Mouse (Mus musculus) heart, postnatal 14 days (tissue): ENCODE data around the gene Scly. TPM values are rescaled to one million over a fixed set of nuclear protein-coding genes. Genes with fewer than 3 reads are reported as not detected.

Experiments
- DNase-seq, 2 experiments: peaks; one replicate each; pipeline ENCODE4 v3.0.0; 2021 to 2022
- intact Hi-C: fragments of 180-260 bp; cut with DNase I; formaldehyde crosslinking; loops from one replicate; pipeline ENCODE4 v1.15.1; 2025
- total RNA-seq, 2 experiments: library from RNA; stranded (reverse); gene quantifications; 2 replicates each; pipeline ENCODE4 v1.2.3; 2021

The Scly gene
- total RNA-seq, 2 experiments from 2014 or later, result 11.4 to 15.6 TPM

- intact Hi-C loops, result loop anchor here (2.0 kb wide), 1 partner anchor 48 kb away; the partner anchor contains the start of gene Ube2f
- no peak for DNase-seq
Measured at GRCm38 (mm10) chr1:91299026-91299706, 1.0 kb downstream of the Scly start.

- DNase-seq, result peak; percentile 56 to 60
- intact Hi-C loops, result loop anchor here (2.0 kb wide), 1 partner anchor 49 kb away; the partner anchor contains the start of gene Ube2f
Measured at GRCm38 (mm10) chr1:91299707-91300426, 1.7 kb downstream of the Scly start.

GRCm38 (mm10) chr1:91301206-91301920 lies 3.2 kb downstream of the Scly start:
- DNase-seq, result no peak
- intact Hi-C loops, result no loop called here

- no peak for DNase-seq
- intact Hi-C loops, result no loop called here
Measured at GRCm38 (mm10) chr1:91302021-91302420, 3.9 kb downstream of the Scly start.

GRCm38 (mm10) chr1:91304621-91305020 lies 6.5 kb downstream of the Scly start:
- intact Hi-C loops, result no loop called here
- no peak for DNase-seq

GRCm38 (mm10) chr1:91309366-91310085 lies 11.4 kb downstream of the Scly start:
- intact Hi-C loops, result no loop called here
- no peak for DNase-seq

GRCm38 (mm10) chr1:91312273-91312672 lies 14.1 kb downstream of the Scly start:
- no peak for DNase-seq
- intact Hi-C loops, result no loop called here

- intact Hi-C loops, result no loop called here
- peak in 1 of 2 experiments; percentile 42 for DNase-seq
Measured at GRCm38 (mm10) chr1:91313251-91313650, 15.1 kb downstream of the Scly start.

- no peak for DNase-seq
- intact Hi-C loops, result no loop called here
Measured at GRCm38 (mm10) chr1:91317656-91318055, 19.5 kb downstream of the Scly start.

- DNase-seq, result peak; percentile 21 to 40
- intact Hi-C loops, result no loop called here
Measured at GRCm38 (mm10) chr1:91321760-91322438, 23.8 kb downstream of the Scly start, which contains the start of gene Espnl. Espnl (plus strand) TSS chr1:91322075.

GRCm38 (mm10) chr1:91324646-91325045 lies 26.5 kb downstream of the Scly start:
- DNase-seq, result no peak
- intact Hi-C loops, result no loop called here

- intact Hi-C loops, result no loop called here
- no peak for DNase-seq
Measured at GRCm38 (mm10) chr1:91325488-91326042, 27.4 kb downstream of the Scly start.

- no peak for DNase-seq
- intact Hi-C loops, result no loop called here
Measured at GRCm38 (mm10) chr1:91332102-91332501, 34.0 kb downstream of the Scly start.

GRCm38 (mm10) chr1:91333582-91333981 lies 35.4 kb downstream of the Scly start:
- intact Hi-C loops, result no loop called here

GRCm38 (mm10) chr1:91337355-91337754 lies 39.2 kb downstream of the Scly start:
- intact Hi-C loops, result no loop called here
- DNase-seq, result no peak

More at GRCm38 (mm10) chr1:91333582-91333981, 35.4 kb downstream of the Scly start:
- DNase-seq, result no peak

GRCm38 (mm10) chr1:91344001-91344400 lies 45.9 kb downstream of the Scly start:
- DNase-seq, result no peak
- intact Hi-C loops, result no loop called here

- intact Hi-C loops, result loop anchor here (5.0 kb wide), 1 partner anchor 137 kb away; no protein-coding TSS in a partner anchor
- DNase-seq, result peak; percentile 40 to 48
Measured at GRCm38 (mm10) chr1:91344921-91345685, 47.0 kb downstream of the Scly start.

GRCm38 (mm10) chr1:91346892-91347291 lies 48.8 kb downstream of the Scly start:
- intact Hi-C loops, result loop anchor here (5.0 kb wide), 1 partner anchor 135 kb away; no protein-coding TSS in a partner anchor
- peak; percentile 60 to 82 for DNase-seq

GRCm38 (mm10) chr1:91350841-91351240 lies 52.7 kb downstream of the Scly start, which contains the start of gene Klhl30:
Klhl30 (plus strand) TSS chr1:91351016.
- peak in 1 of 2 experiments; percentile 44 for DNase-seq
- intact Hi-C loops, result no loop called here
